Mouse (Mus musculus) cerebellum, adult 2 months (tissue): Measurements from ENCODE around the gene Comp.

Source experiments
- CTCF ChIP-seq: fragments of 200-500 bp; IDR thresholded peaks from 2 replicates; pipeline ENCODE4 v1.5.1; 2011; ENCODE audit warnings: low read depth, mild to moderate bottlenecking, control low read depth, low read length, moderate library complexity, borderline replicate concordance; ENCODE audit not compliant: insufficient read depth
- POLR2A ChIP-seq: fragments of 200-500 bp; IDR thresholded peaks from 2 replicates; pipeline ENCODE4 v1.6.1; 2011; ENCODE audit warnings: low read length, control low read depth, borderline replicate concordance; ENCODE audit not compliant: insufficient read depth

DNA sequence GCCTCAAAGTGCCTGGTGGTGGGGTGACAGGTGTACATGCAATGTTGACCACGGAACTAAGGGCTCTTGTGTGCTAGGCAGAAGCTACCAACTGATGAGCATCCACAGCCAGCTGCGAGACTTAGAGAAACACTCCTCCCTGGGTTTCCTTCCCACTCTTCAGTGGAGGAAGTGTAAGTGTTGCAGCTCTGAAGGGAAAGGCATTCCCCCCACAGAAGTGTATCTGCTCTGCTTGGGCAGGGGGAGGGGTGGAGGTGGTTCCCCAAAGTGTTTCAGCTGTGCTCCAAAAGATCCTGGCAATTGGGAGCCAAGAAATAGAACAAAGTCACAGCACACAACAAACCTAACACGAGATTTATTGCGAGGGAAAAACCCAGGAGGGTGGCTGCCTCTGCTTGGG lies 19.4 kb upstream of the Comp start:
- no peak for TF ChIP-seq POLR2A
- TF ChIP-seq CTCF = no peak
